In genomic region chr10:86301117-86301490, GRCm38 (mm10) we compare ENCODE assay signal across 8 mouse cellular contexts. TPM values are rescaled to one million over a fixed set of nuclear protein-coding genes. Genes with fewer than 3 reads are reported as not detected.
DNase-seq lines count a peak whose midpoint lies in the region; ATAC-seq lines count a peak whose summit lies in the region.

No protein-coding gene starts in this region.

- intact Hi-C loops in left cerebral cortex, postnatal 4 days (cut with DNase I): loop anchor here (2.0 to 5.0 kb wide), 2 partner anchors 151 to 236 kb away; no protein-coding TSS in a partner anchor

- H3K36me3 ChIP-seq in erythroblast, embryonic 14.5 days (ENCODE audit: control insufficient read depth): no peaks in the 10 kb centered on the region
- no peaks in the 10 kb centered on the region for H3K36me3 ChIP-seq in forebrain, embryonic 13.5 days (ENCODE audit: poor library complexity, severe bottlenecking)
- no peaks in the 10 kb centered on the region for H3K36me3 ChIP-seq in liver, embryonic 15.5 days (replicated peaks)

- no peak overlapping the region for H3K27ac ChIP-seq in forebrain, embryonic 13.5 days
- no peak overlapping the region for H3K27ac ChIP-seq in liver, embryonic 15.5 days (replicated peaks)

- ATAC-seq in erythroblast, adult 5-6 weeks (replicated peaks; ENCODE audit: low FRiP score, poor library complexity, severe bottlenecking): no peak
- ATAC-seq in forebrain, embryonic 13.5 days: no peak
- no peak for ATAC-seq in liver, embryonic 15.5 days (ENCODE audit: insufficient read depth)
- no peak for ATAC-seq in erythroid progenitor cell, adult 5-6 weeks (replicated peaks; ENCODE audit: low FRiP score, poor library complexity, severe bottlenecking)

- H3K4me2 ChIP-seq in forebrain, embryonic 13.5 days: peak overlapping the region; percentile 99
- peak overlapping the region; percentile 72 for H3K4me2 ChIP-seq in liver, embryonic 15.5 days

- H3K9ac ChIP-seq in forebrain, embryonic 13.5 days: peak overlapping the region; percentile 70
- H3K9ac ChIP-seq in liver, embryonic 15.5 days: peak overlapping the region; percentile 27; the same call in 1 of the 2 replicates

- DNase-seq in 3134 (ENCODE audit: extremely low read depth, insufficient read length, low spot score): peak; percentile 18
- DNase-seq in left cerebral cortex, postnatal 4 days: no peak
- DNase-seq in T-cell, adult 2 months (ENCODE audit: low spot score): no peak

- H3K27me3 ChIP-seq in erythroblast, embryonic 14.5 days (ENCODE audit: control insufficient read depth): peaks cover 49% of the 10 kb centered on the region
- H3K27me3 ChIP-seq in forebrain, embryonic 13.5 days: peaks cover 11% of the 10 kb centered on the region; the same call in 1 of the 2 replicates
- H3K27me3 ChIP-seq in liver, embryonic 15.5 days: peaks cover 64% of the 10 kb centered on the region

- H3K4me1 ChIP-seq in erythroblast, embryonic 14.5 days (ENCODE audit: control insufficient read depth): peaks cover 30% of the 10 kb centered on the region
- peaks cover 47% of the 10 kb centered on the region for H3K4me1 ChIP-seq in forebrain, embryonic 13.5 days
- H3K4me1 ChIP-seq in liver, embryonic 15.5 days (replicated peaks): peaks cover 35% of the 10 kb centered on the region

- H3K9me3 ChIP-seq in erythroblast, embryonic 14.5 days (ENCODE audit: control insufficient read depth, low read length): peaks cover 2% of the 10 kb centered on the region; the same call in 1 of the 2 replicates
- H3K9me3 ChIP-seq in forebrain, embryonic 13.5 days (replicated peaks): no peaks in the 10 kb centered on the region
- H3K9me3 ChIP-seq in liver, embryonic 15.5 days (replicated peaks): no peaks in the 10 kb centered on the region

- H3K4me3 ChIP-seq in erythroblast, embryonic 14.5 days (replicated peaks): peak overlapping the region; percentile 18
- H3K4me3 ChIP-seq in forebrain, embryonic 13.5 days: peak overlapping the region; percentile 51
- peak overlapping the region; percentile 48 for H3K4me3 ChIP-seq in liver, embryonic 15.5 days (replicated peaks)

- 2% methylated on average over 10 of the region's 10 CpGs for WGBS in forebrain, embryonic 13.5 days
- WGBS in liver, embryonic 15.5 days (ENCODE audit: insufficient replicate concordance): 4% methylated on average over 10 of the region's 10 CpGs

RNA-seq across cellular contexts. Expression of gene Timp3, which starts 0.9 kb away (rescaled TPM):
- polyA plus RNA-seq in erythroblast, embryonic 14.5 days (2012): 0.02 and 0.05 TPM in 2 replicates
- total RNA-seq in erythroblast, adult 5-6 weeks (2015; ENCODE audit: low replicate concordance): 0.42 TPM in 1 of 2 replicates, not detected in the other
- 0.77 and 0.84 TPM in 2 replicates for total RNA-seq in erythroblast, adult 5-6 weeks (2017; ENCODE audit: low replicate concordance)
- 13.3 and 13.6 TPM in 2 replicates for polyA plus RNA-seq in forebrain, embryonic 13.5 days (2015; fragmentation: Nextera tagmentation; extraction: Ambion mirVana)
- 6.3 and 6.7 TPM in 2 replicates for polyA plus RNA-seq in liver, embryonic 15.5 days (2015; fragmentation: Nextera tagmentation; extraction: Ambion mirVana)
- total RNA-seq in left cerebral cortex, postnatal 4 days (2021): 10 to 100 TPM; 40.2 to 42.6 TPM
- 0.72 TPM in 1 of 2 replicates, not detected in the other for total RNA-seq in erythroid progenitor cell, adult 5-6 weeks (2015; ENCODE audit: low replicate concordance)
- 0.64 TPM in 1 of 2 replicates, not detected in the other for total RNA-seq in erythroid progenitor cell, adult 5-6 weeks (2017; ENCODE audit: low replicate concordance)

Comparison
In these comparisons a context has a peak if more than half of its experiments do, and no peak if none do; other contexts are left out.
1. RNA of gene Timp3, which starts 0.9 kb away (total RNA-seq): 40.2 to 42.6 TPM in left cerebral cortex, postnatal 4 days; 0.42 to 0.84 TPM in erythroblast, adult 5-6 weeks and 0.64 to 0.72 TPM in erythroid progenitor cell, adult 5-6 weeks; every median in the first group is over 10 times any median in the second.
2. Peak in every context shown above with its lines, with median percentiles within 50 percentile points of each other: H3K4me3 ChIP-seq.